Mouse (Mus musculus): ENCODE data around the gene Gm20403.
"Not testable (repeated sequence)": the region's sequence is repeated elsewhere in the genome, so short reads cannot be mapped to it uniquely, and the experiment has no call there.

The Gm20403 gene

GRCm38 (mm10) chr12:54986052-54986717 lies at the start of gene Gm20403:
Gene Gm20403 (minus strand): TSS chr12:54986529.
- peak; percentile 85 for DNase-seq (ENCODE audit: low read depth)

GRCm38 (mm10) chr12:55027088-55027487 lies 40.8 kb upstream of the Gm20403 start:
- DNase-seq (ENCODE audit: low read depth): peak; percentile 79

GRCm38 (mm10) chr12:55023284-55023683 lies 37.0 kb upstream of the Gm20403 start:
- no peak for DNase-seq (ENCODE audit: low read depth)

- peak; percentile 15 for DNase-seq (ENCODE audit: low read depth)
These were observed 33.1 kb upstream of the Gm20403 start for GRCm38 (mm10) chr12:55019421-55019877.

- DNase-seq (ENCODE audit: low read depth): no peak
These were observed 30.9 kb upstream of the Gm20403 start for GRCm38 (mm10) chr12:55017119-55017721.

GRCm38 (mm10) chr12:55016339-55017118 lies 30.2 kb upstream of the Gm20403 start:
- DNase-seq (ENCODE audit: low read depth): peak; percentile 80

GRCm38 (mm10) chr12:55015428-55015827 lies 29.1 kb upstream of the Gm20403 start:
- peak; percentile 14 for DNase-seq (ENCODE audit: low read depth)

- DNase-seq (ENCODE audit: low read depth): no peak
These were observed 27.5 kb upstream of the Gm20403 start, which contains the start of gene Baz1a for GRCm38 (mm10) chr12:55013626-55014398. Gene Baz1a (minus strand): TSS chr12:55014348.

- DNase-seq (ENCODE audit: low read depth): no peak
These were observed 26.7 kb upstream of the Gm20403 start for GRCm38 (mm10) chr12:55013031-55013430.

- DNase-seq (ENCODE audit: low read depth): peak; percentile 48
These were observed 21.2 kb upstream of the Gm20403 start for GRCm38 (mm10) chr12:55007361-55008008.

- DNase-seq (ENCODE audit: low read depth): no peak
These were observed 19.7 kb upstream of the Gm20403 start for GRCm38 (mm10) chr12:55006071-55006470.

GRCm38 (mm10) chr12:55004396-55004795 lies 18.1 kb upstream of the Gm20403 start:
- no peak for DNase-seq (ENCODE audit: low read depth)

GRCm38 (mm10) chr12:55003843-55004242 lies 17.5 kb upstream of the Gm20403 start:
- DNase-seq (ENCODE audit: low read depth): no peak

GRCm38 (mm10) chr12:55002532-55002931 lies 16.2 kb upstream of the Gm20403 start:
- DNase-seq (ENCODE audit: low read depth): not testable (repeated sequence)

- DNase-seq (ENCODE audit: low read depth): peak; percentile 80
These were observed 12.8 kb upstream of the Gm20403 start for GRCm38 (mm10) chr12:54999016-54999690.

GRCm38 (mm10) chr12:54998411-54998810 lies 12.1 kb upstream of the Gm20403 start:
- peak; percentile 52 for DNase-seq (ENCODE audit: low read depth)

GRCm38 (mm10) chr12:54996979-54997474 lies 10.7 kb upstream of the Gm20403 start:
- no peak for DNase-seq (ENCODE audit: low read depth)

- DNase-seq (ENCODE audit: low read depth): no peak
These were observed 9.6 kb upstream of the Gm20403 start for GRCm38 (mm10) chr12:54995965-54996364.

- no peak for DNase-seq (ENCODE audit: low read depth)
These were observed 8.1 kb upstream of the Gm20403 start for GRCm38 (mm10) chr12:54994418-54994817.

- no peak for DNase-seq (ENCODE audit: low read depth)
These were observed 7.7 kb upstream of the Gm20403 start for GRCm38 (mm10) chr12:54994068-54994386.

Measured in induced T-regulatory cell, adult 2 months (primary cell).